Mouse (Mus musculus): ENCODE measurements around the gene Mepce.

DNA sequence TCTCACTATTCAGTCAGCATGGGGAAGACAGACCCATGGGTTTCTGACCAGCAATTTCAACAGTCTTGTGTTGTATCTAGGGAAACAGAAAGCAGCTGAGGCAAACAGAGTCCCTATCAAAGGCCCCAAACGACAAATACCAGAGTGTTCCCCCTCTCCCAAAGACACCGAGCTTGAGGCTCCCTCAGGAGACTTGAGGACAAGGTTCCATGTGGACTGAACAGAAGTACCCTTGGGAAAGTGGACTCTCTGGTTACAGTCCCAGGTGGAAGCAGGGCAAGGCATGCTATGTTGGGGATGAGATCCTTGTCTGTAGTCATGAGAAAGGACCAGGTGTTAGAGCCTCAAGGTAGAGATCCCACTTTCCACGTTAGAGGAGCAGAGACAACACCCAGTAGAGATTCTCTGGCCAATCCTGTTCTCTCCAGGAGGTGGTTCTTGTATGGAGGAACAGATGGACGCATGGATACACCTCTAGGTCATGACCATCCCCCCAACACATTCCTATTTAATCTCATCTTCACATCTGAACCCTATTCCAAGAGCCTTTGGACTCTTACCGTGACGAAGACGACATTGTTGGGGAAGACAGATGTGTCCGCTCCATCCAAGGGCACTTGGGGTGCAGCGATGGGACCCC, 3.4 kb downstream of the Mepce start:
- TF ChIP-seq ZMIZ1 (IDR thresholded peaks at IDR 0.05; ENCODE audit: low read depth, low read length) (no peak), ZC3H11A (IDR thresholded peaks at IDR 0.05; ENCODE audit: low read depth, low read length) (no peak), CTCF (conservative IDR thresholded peaks at IDR 0.05 in 1 of 2, IDR thresholded peaks at IDR 0.05 in 1 of 2; ENCODE audit: low read depth in 2 of 2, low read length in 2 of 2) (no peak), MAZ (IDR thresholded peaks at IDR 0.05; ENCODE audit: low read depth, low read length) (no peak), E2F4 (IDR thresholded peaks at IDR 0.05; ENCODE audit: insufficient replicate concordance, low read depth, low read length) (no peak), ELF1 (IDR thresholded peaks at IDR 0.05; ENCODE audit: low read depth, low read length) (no peak), CHD2 (IDR thresholded peaks at IDR 0.05; ENCODE audit: low read length) (no peak), TBP (conservative IDR thresholded peaks at IDR 0.05; ENCODE audit: low read depth, low read length) (no peak), JUND (conservative IDR thresholded peaks at IDR 0.05; ENCODE audit: low read depth, low read length) (no peak), MAX (IDR thresholded peaks at IDR 0.05; ENCODE audit: low read length) (no peak), POLR2A (IDR thresholded peaks at IDR 0.05; ENCODE audit: low read depth, low read length) (no peak), BHLHE40 (IDR thresholded peaks at IDR 0.05; ENCODE audit: low read depth, low read length) (no peak), ETS1 (conservative IDR thresholded peaks at IDR 0.05; ENCODE audit: low read depth, low read length) (no peak)

Measured in CH12.LX (cell line).